Mouse (Mus musculus): ENCODE results near the gene 1600014C23Rik. TPM values are rescaled to one million over a fixed set of nuclear protein-coding genes. Genes with fewer than 3 reads are reported as not detected.
A peak's percentile ranks its signal among the peaks of the same experiment; 100 is the strongest.

Gene 1600014C23Rik
- total and polyA plus RNA-seq, 2 experiments from 2014 or later = not detected

GRCm38 (mm10) chr17:45752678-45753077 lies 19.0 kb upstream of the 1600014C23Rik start:
- H3K9me3 ChIP-seq (ENCODE audit: low read length) = no peaks in the 10 kb centered on the region
- no peak for ATAC-seq
- TF ChIP-seq CTCF (IDR thresholded peaks at IDR 0.05; ENCODE audit: low read depth) = no peak
- no peaks in the 10 kb centered on the region for H3K36me3 ChIP-seq (ENCODE audit: insufficient read depth)
- 69% methylated on average over 11 of the region's 11 CpGs for WGBS
- DNase-seq = no peak
- peaks cover 4% of the 10 kb centered on the region; the same call in 1 of the 2 replicates for H3K4me1 ChIP-seq (ENCODE audit: insufficient read depth)
- H3K4me3 ChIP-seq (ENCODE audit: low read depth, low read length) = no peak overlapping the region
- H3K27me3 ChIP-seq (ENCODE audit: insufficient read depth, low read length) = no peaks in the 10 kb centered on the region
- H3K27ac ChIP-seq (ENCODE audit: low read depth, low read length) = no peak overlapping the region
- no peak overlapping the region for H3K4me2 ChIP-seq (ENCODE audit: low read depth)
- H3K9ac ChIP-seq = no peak overlapping the region

- H3K27me3 ChIP-seq (ENCODE audit: insufficient read depth, low read length) = no peaks in the 10 kb centered on the region
- peaks cover 4% of the 10 kb centered on the region; the same call in 1 of the 2 replicates for H3K4me1 ChIP-seq (ENCODE audit: insufficient read depth)
- no peaks in the 10 kb centered on the region for H3K36me3 ChIP-seq (ENCODE audit: insufficient read depth)
- 80% methylated on average over 8 of the region's 8 CpGs for WGBS
- TF ChIP-seq CTCF (IDR thresholded peaks at IDR 0.05; ENCODE audit: low read depth) = no peak
- DNase-seq (no peak), ATAC-seq (no peak)
- no peak overlapping the region for H3K27ac ChIP-seq (ENCODE audit: low read depth, low read length)
- no peak overlapping the region for H3K9ac ChIP-seq
- H3K9me3 ChIP-seq (ENCODE audit: low read length) = no peaks in the 10 kb centered on the region
- no peak overlapping the region for H3K4me2 ChIP-seq (ENCODE audit: low read depth)
- no peak overlapping the region for H3K4me3 ChIP-seq (ENCODE audit: low read depth, low read length)
Observed at GRCm38 (mm10) chr17:45752053-45752452, 18.4 kb upstream of the 1600014C23Rik start.

- H3K4me2 ChIP-seq (ENCODE audit: low read depth) = no peak overlapping the region
- no peaks in the 10 kb centered on the region for H3K9me3 ChIP-seq (ENCODE audit: low read length)
- H3K27me3 ChIP-seq (ENCODE audit: insufficient read depth, low read length) = no peaks in the 10 kb centered on the region
- H3K27ac ChIP-seq (ENCODE audit: low read depth, low read length) = no peak overlapping the region
- peaks cover 4% of the 10 kb centered on the region; the same call in 1 of the 2 replicates for H3K4me1 ChIP-seq (ENCODE audit: insufficient read depth)
- DNase-seq (no peak), ATAC-seq (no peak)
- H3K4me3 ChIP-seq (ENCODE audit: low read depth, low read length) = no peak overlapping the region
- H3K36me3 ChIP-seq (ENCODE audit: insufficient read depth) = no peaks in the 10 kb centered on the region
- 100% methylated on average over 1 of the region's 1 CpGs for WGBS
- H3K9ac ChIP-seq = no peak overlapping the region
- no peak for TF ChIP-seq CTCF (IDR thresholded peaks at IDR 0.05; ENCODE audit: low read depth)
Observed at GRCm38 (mm10) chr17:45751359-45751758, 17.7 kb upstream of the 1600014C23Rik start.

GRCm38 (mm10) chr17:45749100-45749499 lies 15.5 kb upstream of the 1600014C23Rik start:
- Histone ChIP-seq H3K4me2 (ENCODE audit: low read depth) (no peak overlapping the region), H3K4me1 (ENCODE audit: insufficient read depth) (no peaks in the 10 kb centered on the region), H3K9me3 (ENCODE audit: low read length) (no peaks in the 10 kb centered on the region), H3K36me3 (ENCODE audit: insufficient read depth) (no peaks in the 10 kb centered on the region), H3K27me3 (ENCODE audit: insufficient read depth, low read length) (no peaks in the 10 kb centered on the region), H3K27ac (ENCODE audit: low read depth, low read length) (no peak overlapping the region), H3K9ac (no peak overlapping the region), H3K4me3 (ENCODE audit: low read depth, low read length) (no peak overlapping the region)
- WGBS = 75% methylated on average over 6 of the region's 6 CpGs
- DNase-seq = no peak
- ATAC-seq = no peak
- TF ChIP-seq CTCF (IDR thresholded peaks at IDR 0.05; ENCODE audit: low read depth) = no peak

- Histone ChIP-seq H3K36me3 (ENCODE audit: insufficient read depth) (no peaks in the 10 kb centered on the region), H3K9me3 (ENCODE audit: low read length) (no peaks in the 10 kb centered on the region), H3K27me3 (ENCODE audit: insufficient read depth, low read length) (no peaks in the 10 kb centered on the region), H3K4me3 (ENCODE audit: low read depth, low read length) (no peak overlapping the region), H3K27ac (ENCODE audit: low read depth, low read length) (no peak overlapping the region), H3K4me2 (ENCODE audit: low read depth) (no peak overlapping the region), H3K4me1 (ENCODE audit: insufficient read depth) (no peaks in the 10 kb centered on the region), H3K9ac (no peak overlapping the region)
- TF ChIP-seq CTCF (IDR thresholded peaks at IDR 0.05; ENCODE audit: low read depth) = peak; percentile 70
- DNase-seq (peak; percentile 61), ATAC-seq (peak; percentile 78)
- 53% methylated on average over 16 of the region's 16 CpGs for WGBS
Observed at GRCm38 (mm10) chr17:45747858-45748785, 14.5 kb upstream of the 1600014C23Rik start.

- WGBS = 92% methylated on average over 4 of the region's 4 CpGs
- no peak for DNase-seq
- Histone ChIP-seq H3K4me3 (ENCODE audit: low read depth, low read length) (no peak overlapping the region), H3K9ac (no peak overlapping the region), H3K4me2 (ENCODE audit: low read depth) (no peak overlapping the region), H3K27me3 (ENCODE audit: insufficient read depth, low read length) (no peaks in the 10 kb centered on the region), H3K4me1 (ENCODE audit: insufficient read depth) (no peaks in the 10 kb centered on the region), H3K9me3 (ENCODE audit: low read length) (no peaks in the 10 kb centered on the region), H3K27ac (ENCODE audit: low read depth, low read length) (no peak overlapping the region), H3K36me3 (ENCODE audit: insufficient read depth) (no peaks in the 10 kb centered on the region)
- no peak for TF ChIP-seq CTCF (IDR thresholded peaks at IDR 0.05; ENCODE audit: low read depth)
- ATAC-seq = no peak
Observed at GRCm38 (mm10) chr17:45747293-45747692, 13.6 kb upstream of the 1600014C23Rik start.

- WGBS = 77% methylated on average over 12 of the region's 12 CpGs
- Histone ChIP-seq H3K27me3 (ENCODE audit: insufficient read depth, low read length) (no peaks in the 10 kb centered on the region), H3K27ac (ENCODE audit: low read depth, low read length) (no peak overlapping the region), H3K9ac (no peak overlapping the region), H3K4me1 (ENCODE audit: insufficient read depth) (no peaks in the 10 kb centered on the region), H3K4me3 (ENCODE audit: low read depth, low read length) (no peak overlapping the region), H3K9me3 (ENCODE audit: low read length) (no peaks in the 10 kb centered on the region), H3K36me3 (ENCODE audit: insufficient read depth) (no peaks in the 10 kb centered on the region), H3K4me2 (ENCODE audit: low read depth) (no peak overlapping the region)
- no peak for TF ChIP-seq CTCF (IDR thresholded peaks at IDR 0.05; ENCODE audit: low read depth)
- DNase-seq (no peak), ATAC-seq (no peak)
Observed at GRCm38 (mm10) chr17:45746755-45747154, 13.1 kb upstream of the 1600014C23Rik start.

Data from forebrain, postnatal 0 days (tissue).